Mouse (Mus musculus) erythroblast, embryonic 14.5 days (primary cell): ENCODE measurements around the gene Mtor.

ENCODE experiments used
- GATA1 ChIP-seq: IDR thresholded peaks from 2 replicates; pipeline ENCODE4 v1.6.1; 2012; ENCODE audit warnings: low read length, inconsistent platforms, mixed read lengths
- TAL1 ChIP-seq: IDR thresholded peaks from 3 replicates; pipeline ENCODE4 v1.6.1; 2012; ENCODE audit warnings: low read length, inconsistent platforms, mixed read lengths

- TF ChIP-seq GATA1 (no peak), TAL1 (no peak)
These were observed 82.4 kb downstream of the Mtor start for GRCm38 (mm10) chr4:148530778-148531177.
